Mouse (Mus musculus): ENCODE data around the gene Yod1. TPM values are rescaled to one million over a fixed set of nuclear protein-coding genes. Genes with fewer than 3 reads are reported as not detected.

Gene Yod1
- polyA plus RNA-seq, 1 experiment from 2014 or later: 18.4 TPM

- H3K36me3 ChIP-seq: peaks cover 16% of the 10 kb centered on the region
- ATAC-seq (ENCODE audit: low FRiP score): peak; percentile 96
- peak within 1 kb of the TSS; percentile 98 for H3K4me2 ChIP-seq
- H3K27ac ChIP-seq: peak within 1 kb of the TSS; percentile 91
- peak within 1 kb of the TSS; percentile 97 for H3K9ac ChIP-seq
- H3K4me1 ChIP-seq (replicated peaks): peaks cover 24% of the 10 kb centered on the region
- whole genome bisulfite sequencing: under 1% methylated on average over 38 of the region's 38 CpGs
- no peaks in the 10 kb centered on the region for H3K27me3 ChIP-seq
- peak within 1 kb of the TSS; percentile 87 for H3K4me3 ChIP-seq
- H3K9me3 ChIP-seq: no peaks in the 10 kb centered on the region
Measured at GRCm38 (mm10) chr1:130715561-130716217, 1.4 kb upstream of the Yod1 start, which contains the start of gene Gm29427. Gene Gm29427, minus strand, starts transcription at chr1:130715799.

DNA sequence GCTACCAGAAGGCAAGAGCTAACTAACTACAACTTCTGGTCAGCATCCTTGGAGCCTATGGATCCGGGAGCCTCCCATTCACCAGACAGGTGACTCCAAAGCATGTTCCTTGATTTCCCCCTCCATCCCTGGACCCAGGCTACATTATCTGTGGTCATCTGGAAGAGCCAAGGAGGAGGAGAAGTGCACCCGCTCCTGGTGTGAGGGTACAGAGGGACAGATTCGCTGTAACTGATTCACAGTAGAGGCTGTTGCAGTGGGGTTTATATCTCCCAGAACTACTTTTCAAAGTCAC lies 962 bp upstream of the Yod1 start:
- H3K4me2 ChIP-seq: peak overlapping the region; percentile 98
- 5% methylated on average over 3 of the region's 3 CpGs for WGBS
- H3K27ac ChIP-seq: peak overlapping the region; percentile 91
- peaks cover 19% of the 10 kb centered on the region for H3K36me3 ChIP-seq
- peak overlapping the region; percentile 97 for H3K9ac ChIP-seq
- no peaks in the 10 kb centered on the region for H3K9me3 ChIP-seq
- peak; percentile 17; the same call in 1 of the 2 replicates for ATAC-seq (ENCODE audit: low FRiP score)
- peak overlapping the region; percentile 87 for H3K4me3 ChIP-seq
- no peaks in the 10 kb centered on the region for H3K27me3 ChIP-seq
- peaks cover 29% of the 10 kb centered on the region for H3K4me1 ChIP-seq (replicated peaks)

GRCm38 (mm10) chr1:130716513-130717290 lies 425 bp upstream of the Yod1 start:
- Histone ChIP-seq H3K9ac (peak overlapping the region; percentile 97), H3K27me3 (no peaks in the 10 kb centered on the region), H3K27ac (peak overlapping the region; percentile 91), H3K4me3 (peak overlapping the region; percentile 87), H3K4me2 (peak overlapping the region; percentile 98), H3K4me1 (replicated peaks) (peaks cover 29% of the 10 kb centered on the region), H3K9me3 (no peaks in the 10 kb centered on the region), H3K36me3 (peaks cover 19% of the 10 kb centered on the region)
- peak; percentile 9 for ATAC-seq (ENCODE audit: low FRiP score)
- under 1% methylated on average over 42 of the region's 42 CpGs for WGBS

GRCm38 (mm10) chr1:130724206-130724605 lies 7.1 kb downstream of the Yod1 start:
- Histone ChIP-seq H3K9ac (no peak overlapping the region), H3K27me3 (no peaks in the 10 kb centered on the region), H3K9me3 (no peaks in the 10 kb centered on the region), H3K4me2 (no peak overlapping the region), H3K36me3 (peaks cover 7% of the 10 kb centered on the region; the same call in 1 of the 2 replicates), H3K4me3 (no peak overlapping the region), H3K27ac (no peak overlapping the region), H3K4me1 (replicated peaks) (peaks cover 14% of the 10 kb centered on the region)
- no peak for ATAC-seq (ENCODE audit: low FRiP score)
- 94% methylated on average over 5 of the region's 5 CpGs for WGBS

GRCm38 (mm10) chr1:130726396-130726795 lies 9.3 kb downstream of the Yod1 start:
- Histone ChIP-seq H3K27me3 (no peaks in the 10 kb centered on the region), H3K9ac (no peak overlapping the region), H3K4me3 (no peak overlapping the region), H3K9me3 (no peaks in the 10 kb centered on the region), H3K36me3 (no peaks in the 10 kb centered on the region), H3K4me1 (replicated peaks) (peaks cover 6% of the 10 kb centered on the region; the same call in 1 of the 2 replicates), H3K27ac (no peak overlapping the region), H3K4me2 (no peak overlapping the region)
- 61% methylated on average over 2 of the region's 2 CpGs for WGBS
- ATAC-seq (ENCODE audit: low FRiP score): no peak

GRCm38 (mm10) chr1:130728070-130728469 lies 10.9 kb downstream of the Yod1 start:
- no peaks in the 10 kb centered on the region for H3K9me3 ChIP-seq
- no peak overlapping the region for H3K27ac ChIP-seq
- H3K4me2 ChIP-seq: no peak overlapping the region
- H3K9ac ChIP-seq: no peak overlapping the region
- 82% methylated on average over 1 of the region's 1 CpGs for WGBS
- H3K4me3 ChIP-seq: no peak overlapping the region
- peaks cover 10% of the 10 kb centered on the region for H3K4me1 ChIP-seq (replicated peaks)
- ATAC-seq (ENCODE audit: low FRiP score): no peak
- H3K36me3 ChIP-seq: no peaks in the 10 kb centered on the region
- no peaks in the 10 kb centered on the region for H3K27me3 ChIP-seq

DNA sequence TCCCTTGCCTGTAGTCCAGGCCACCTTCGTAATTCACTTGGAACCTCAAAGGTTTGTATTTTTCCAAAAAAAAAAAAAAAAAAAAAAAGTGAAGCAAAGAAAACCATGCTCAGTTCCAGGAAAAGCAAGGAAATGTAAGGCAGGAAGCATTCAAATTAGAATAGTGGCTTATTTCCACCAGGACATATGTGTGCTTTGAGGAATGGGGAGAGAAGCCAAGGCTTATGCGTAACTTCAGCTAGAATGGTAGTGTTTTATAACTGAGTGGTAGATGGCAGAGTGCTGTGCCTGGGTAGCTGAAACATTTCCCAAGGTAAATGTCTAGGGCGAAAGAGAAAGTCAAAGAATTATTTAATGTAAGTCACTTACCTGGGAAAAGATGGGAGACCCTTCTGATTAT lies 11.6 kb downstream of the Yod1 start:
- Histone ChIP-seq H3K27me3 (no peaks in the 10 kb centered on the region), H3K4me2 (no peak overlapping the region), H3K27ac (no peak overlapping the region), H3K4me1 (replicated peaks) (peaks cover 10% of the 10 kb centered on the region), H3K4me3 (no peak overlapping the region), H3K9ac (no peak overlapping the region), H3K36me3 (no peaks in the 10 kb centered on the region), H3K9me3 (no peaks in the 10 kb centered on the region)
- no peak for ATAC-seq (ENCODE audit: low FRiP score)
- 92% methylated on average over 3 of the region's 3 CpGs for WGBS

GRCm38 (mm10) chr1:130729153-130729552 lies 12.0 kb downstream of the Yod1 start, which contains the start of gene Pfkfb2:
Gene Pfkfb2, minus strand, starts transcription at chr1:130729253.
- Histone ChIP-seq H3K4me3 (no peak within 1 kb of the TSS), H3K36me3 (no peaks in the 10 kb centered on the region), H3K4me1 (replicated peaks) (peaks cover 10% of the 10 kb centered on the region), H3K27ac (no peak within 1 kb of the TSS), H3K9ac (no peak within 1 kb of the TSS), H3K27me3 (no peaks in the 10 kb centered on the region), H3K4me2 (no peak within 1 kb of the TSS), H3K9me3 (no peaks in the 10 kb centered on the region)
- ATAC-seq (ENCODE audit: low FRiP score): no peak
- WGBS: 88% methylated on average over 2 of the region's 2 CpGs

GRCm38 (mm10) chr1:130731741-130732337 lies 14.7 kb downstream of the Yod1 start, which contains the start of gene AA986860:
Gene AA986860, plus strand, starts transcription at chr1:130731976.
- Histone ChIP-seq H3K4me2 (peak within 1 kb of the TSS; percentile 26; the same call in 1 of the 2 replicates), H3K9me3 (no peaks in the 10 kb centered on the region), H3K36me3 (no peaks in the 10 kb centered on the region), H3K9ac (no peak within 1 kb of the TSS), H3K4me1 (replicated peaks) (peaks cover 5% of the 10 kb centered on the region; the same call in 1 of the 2 replicates), H3K27ac (no peak within 1 kb of the TSS), H3K27me3 (no peaks in the 10 kb centered on the region), H3K4me3 (no peak within 1 kb of the TSS)
- WGBS: 7% methylated on average over 10 of the region's 10 CpGs
- no peak for ATAC-seq (ENCODE audit: low FRiP score)

GRCm38 (mm10) chr1:130732706-130733658 lies 15.9 kb downstream of the Yod1 start:
- no peak for ATAC-seq (ENCODE audit: low FRiP score)
- Histone ChIP-seq H3K27me3 (no peaks in the 10 kb centered on the region), H3K4me2 (no peak overlapping the region), H3K27ac (no peak overlapping the region), H3K36me3 (no peaks in the 10 kb centered on the region), H3K9me3 (no peaks in the 10 kb centered on the region), H3K4me1 (replicated peaks) (peaks cover 5% of the 10 kb centered on the region; the same call in 1 of the 2 replicates), H3K4me3 (no peak overlapping the region), H3K9ac (no peak overlapping the region)
- 92% methylated on average over 13 of the region's 13 CpGs for WGBS

DNA sequence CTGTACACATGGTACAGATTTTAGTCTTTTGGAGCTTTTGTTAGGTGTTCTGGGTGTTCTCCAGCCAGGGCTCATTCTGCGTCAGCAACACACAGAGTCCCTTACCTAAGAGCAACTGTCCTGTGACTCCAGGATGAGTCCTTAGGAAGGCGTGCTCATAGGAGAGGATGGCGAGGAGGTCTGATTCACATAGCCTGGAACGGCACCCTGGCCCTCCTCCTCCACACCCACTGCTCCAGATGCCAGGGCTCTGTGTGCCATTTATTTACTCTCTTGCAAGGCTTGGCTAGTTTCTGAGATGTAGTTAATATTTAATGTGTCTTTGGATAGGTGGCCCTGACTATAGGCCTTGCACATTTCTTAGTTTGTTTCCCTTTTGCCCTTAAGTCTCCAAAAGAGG lies 16.5 kb downstream of the Yod1 start:
- Histone ChIP-seq H3K27me3 (no peaks in the 10 kb centered on the region), H3K4me2 (no peak overlapping the region), H3K9ac (no peak overlapping the region), H3K36me3 (no peaks in the 10 kb centered on the region), H3K4me3 (no peak overlapping the region), H3K4me1 (replicated peaks) (peaks cover 5% of the 10 kb centered on the region; the same call in 1 of the 2 replicates), H3K9me3 (no peaks in the 10 kb centered on the region), H3K27ac (no peak overlapping the region)
- ATAC-seq (ENCODE audit: low FRiP score): no peak
- WGBS: 95% methylated on average over 4 of the region's 4 CpGs

Data from hindbrain, embryonic 13.5 days (tissue).